Mouse (Mus musculus) frontal cortex, adult 2 months (tissue): ENCODE data around the gene Celf6. TPM values are rescaled to one million over a fixed set of nuclear protein-coding genes. Genes with fewer than 3 reads are reported as not detected.

Source experiments
- polyA plus RNA-seq: library from polyadenylated mRNA; depleted of rRNA; stranded (reverse); fragments of >200 nt; gene quantifications from 2 replicates; pipeline ENCODE4 v1.2.3, GENCODE M21; 2012; rRNA removed

Celf6 gene
- polyA plus RNA-seq, 1 experiment = 19.3 TPM

Other genes with a start within 250 kb of the Celf6 start
- gene Bbs4, start 224.4 kb upstream of the Celf6 start, polyA plus RNA-seq = 34.4 and 37.3 TPM in 2 replicates
- gene Arih1, start 91.3 kb upstream of the Celf6 start, polyA plus RNA-seq = 50.1 and 53.1 TPM in 2 replicates
- gene Hexa, start 38.4 kb upstream of the Celf6 start, polyA plus RNA-seq = 59.6 and 59.9 TPM in 2 replicates
- 2.5 and 3.6 TPM in 2 replicates for gene Tmem202, start 38.1 kb upstream of the Celf6 start, polyA plus RNA-seq
- gene Parp6, start 39.4 kb downstream of the Celf6 start, polyA plus RNA-seq = 186 and 191 TPM in 2 replicates
- 1,290 and 1,497 TPM in 2 replicates for gene Pkm, start 78.5 kb downstream of the Celf6 start, polyA plus RNA-seq
- 13.2 and 15.2 TPM in 2 replicates for gene Gramd2, start 102.2 kb downstream of the Celf6 start, polyA plus RNA-seq
- 5.1 and 7.0 TPM in 2 replicates for gene Senp8, start 172.8 kb downstream of the Celf6 start, polyA plus RNA-seq
- gene Myo9a, start 173.0 kb downstream of the Celf6 start, polyA plus RNA-seq = 20.8 and 21.9 TPM in 2 replicates